Mouse (Mus musculus): ENCODE results near the gene Rims1. TPM values are rescaled to one million over a fixed set of nuclear protein-coding genes. Genes with fewer than 3 reads are reported as not detected.

Gene Rims1
- polyA plus RNA-seq, 1 experiment from 2014 or later, result 1.2 TPM

- no peak for ATAC-seq (replicated peaks; ENCODE audit: extremely low read depth, insufficient read depth, low FRiP score)
- Histone ChIP-seq H3K27ac (ENCODE audit: low read length) (no peak overlapping the region), H3K4me3 (ENCODE audit: low read length) (no peak overlapping the region), H3K9ac (ENCODE audit: low read length) (no peak overlapping the region), H3K9me3 (replicated peaks; ENCODE audit: control insufficient read depth, low read length) (no peaks in the 10 kb centered on the region), H3K36me3 (ENCODE audit: control insufficient read depth, insufficient read depth) (no peaks in the 10 kb centered on the region), H3K27me3 (ENCODE audit: control insufficient read depth, insufficient read depth, low read length) (no peaks in the 10 kb centered on the region), H3K4me1 (ENCODE audit: control insufficient read depth, insufficient read depth, low read length) (peaks cover 13% of the 10 kb centered on the region), H3K4me2 (ENCODE audit: low read depth, low read length) (no peak overlapping the region)
- WGBS, result 59% methylated on average over 4 of the region's 4 CpGs
These were observed 77.6 kb downstream of the Rims1 start for GRCm38 (mm10) chr1:22728207-22728606.

DNA sequence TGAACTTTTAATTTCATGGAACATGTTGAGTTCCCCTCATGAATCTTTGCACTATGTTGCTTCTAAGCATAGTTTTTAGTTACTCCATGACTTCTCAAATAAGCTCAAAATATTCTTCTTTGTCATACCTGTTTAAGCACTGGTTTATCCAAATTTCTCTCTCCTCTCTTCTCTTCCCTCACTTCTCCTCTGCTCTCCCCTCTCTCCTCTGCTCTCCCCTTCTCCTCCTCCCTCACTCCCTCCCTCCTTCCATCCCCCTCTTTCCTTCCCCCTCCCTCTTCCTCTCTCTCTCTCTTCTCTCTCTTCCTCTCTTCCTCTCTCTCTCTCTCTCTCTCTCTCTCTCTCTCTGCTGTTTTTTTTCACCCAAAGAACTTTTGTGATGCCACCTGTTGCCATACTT, 84.1 kb downstream of the Rims1 start:
- no peak for ATAC-seq (replicated peaks; ENCODE audit: extremely low read depth, insufficient read depth, low FRiP score)
- Histone ChIP-seq H3K4me1 (ENCODE audit: control insufficient read depth, insufficient read depth, low read length) (peaks cover 2% of the 10 kb centered on the region; the same call in 1 of the 2 replicates), H3K4me2 (ENCODE audit: low read depth, low read length) (no peak overlapping the region), H3K4me3 (ENCODE audit: low read length) (no peak overlapping the region), H3K9me3 (replicated peaks; ENCODE audit: control insufficient read depth, low read length) (no peaks in the 10 kb centered on the region), H3K27ac (ENCODE audit: low read length) (no peak overlapping the region), H3K9ac (ENCODE audit: low read length) (no peak overlapping the region), H3K36me3 (ENCODE audit: control insufficient read depth, insufficient read depth) (no peaks in the 10 kb centered on the region), H3K27me3 (ENCODE audit: control insufficient read depth, insufficient read depth, low read length) (no peaks in the 10 kb centered on the region)

- no peak for ATAC-seq (replicated peaks; ENCODE audit: extremely low read depth, insufficient read depth, low FRiP score)
- WGBS, result 74% methylated on average over 2 of the region's 2 CpGs
These were observed 85.1 kb downstream of the Rims1 start for GRCm38 (mm10) chr1:22720714-22721113.

DNA sequence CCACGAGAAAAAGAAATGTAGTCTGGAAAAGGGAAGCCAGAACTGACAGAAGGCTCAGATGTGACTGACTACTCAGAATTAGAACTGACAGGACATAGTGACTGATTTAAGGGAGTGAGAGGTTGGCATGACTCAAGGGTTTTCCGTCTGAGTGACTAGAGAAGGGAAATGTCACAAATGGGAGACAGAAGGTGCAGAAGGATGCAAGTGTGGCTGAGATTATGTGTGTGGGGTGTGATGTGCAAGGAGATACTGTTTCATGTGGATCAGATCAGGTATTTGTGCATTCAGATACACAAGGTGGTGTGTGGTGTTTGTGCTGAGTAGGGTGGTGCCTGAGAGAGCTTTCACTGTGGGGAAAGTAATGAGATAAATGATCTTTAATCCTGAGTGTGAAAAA, 96.3 kb downstream of the Rims1 start:
- no peak overlapping the region for H3K4me2 ChIP-seq (ENCODE audit: low read depth, low read length)
- no peaks in the 10 kb centered on the region for H3K27me3 ChIP-seq (ENCODE audit: control insufficient read depth, insufficient read depth, low read length)
- WGBS, result 46% methylated on average over 2 of the region's 2 CpGs
- no peak for ATAC-seq (replicated peaks; ENCODE audit: extremely low read depth, insufficient read depth, low FRiP score)
- no peak overlapping the region for H3K9ac ChIP-seq (ENCODE audit: low read length)
- H3K9me3 ChIP-seq (replicated peaks; ENCODE audit: control insufficient read depth, low read length), result no peaks in the 10 kb centered on the region
- H3K4me1 ChIP-seq (ENCODE audit: control insufficient read depth, insufficient read depth, low read length), result no peaks in the 10 kb centered on the region
- H3K4me3 ChIP-seq (ENCODE audit: low read length), result no peak overlapping the region
- H3K27ac ChIP-seq (ENCODE audit: low read length), result no peak overlapping the region
- no peaks in the 10 kb centered on the region for H3K36me3 ChIP-seq (ENCODE audit: control insufficient read depth, insufficient read depth)

More at GRCm38 (mm10) chr1:22720714-22721113, 85.1 kb downstream of the Rims1 start:
- Histone ChIP-seq H3K27ac (ENCODE audit: low read length) (no peak overlapping the region), H3K9me3 (replicated peaks; ENCODE audit: control insufficient read depth, low read length) (no peaks in the 10 kb centered on the region), H3K27me3 (ENCODE audit: control insufficient read depth, insufficient read depth, low read length) (no peaks in the 10 kb centered on the region), H3K9ac (ENCODE audit: low read length) (no peak overlapping the region), H3K4me2 (ENCODE audit: low read depth, low read length) (no peak overlapping the region), H3K4me3 (ENCODE audit: low read length) (no peak overlapping the region), H3K36me3 (ENCODE audit: control insufficient read depth, insufficient read depth) (no peaks in the 10 kb centered on the region), H3K4me1 (ENCODE audit: control insufficient read depth, insufficient read depth, low read length) (0 out of 2 replicates have a peak, but pooled peaks cover 2% of the 10 kb centered on the region)

- no peaks in the 10 kb centered on the region for H3K27me3 ChIP-seq (ENCODE audit: control insufficient read depth, insufficient read depth, low read length)
- no peaks in the 10 kb centered on the region for H3K9me3 ChIP-seq (replicated peaks; ENCODE audit: control insufficient read depth, low read length)
- peak overlapping the region; percentile 51; the same call in 1 of the 2 replicates for H3K27ac ChIP-seq (ENCODE audit: low read length)
- peaks cover 8% of the 10 kb centered on the region for H3K4me1 ChIP-seq (ENCODE audit: control insufficient read depth, insufficient read depth, low read length)
- H3K36me3 ChIP-seq (ENCODE audit: control insufficient read depth, insufficient read depth), result no peaks in the 10 kb centered on the region
- H3K9ac ChIP-seq (ENCODE audit: low read length), result no peak overlapping the region
- 6% methylated on average over 1 of the region's 1 CpGs for WGBS
- no peak for ATAC-seq (replicated peaks; ENCODE audit: extremely low read depth, insufficient read depth, low FRiP score)
- H3K4me3 ChIP-seq (ENCODE audit: low read length), result no peak overlapping the region
- no peak overlapping the region for H3K4me2 ChIP-seq (ENCODE audit: low read depth, low read length)
These were observed 110.7 kb downstream of the Rims1 start for GRCm38 (mm10) chr1:22695046-22695445.

DNA sequence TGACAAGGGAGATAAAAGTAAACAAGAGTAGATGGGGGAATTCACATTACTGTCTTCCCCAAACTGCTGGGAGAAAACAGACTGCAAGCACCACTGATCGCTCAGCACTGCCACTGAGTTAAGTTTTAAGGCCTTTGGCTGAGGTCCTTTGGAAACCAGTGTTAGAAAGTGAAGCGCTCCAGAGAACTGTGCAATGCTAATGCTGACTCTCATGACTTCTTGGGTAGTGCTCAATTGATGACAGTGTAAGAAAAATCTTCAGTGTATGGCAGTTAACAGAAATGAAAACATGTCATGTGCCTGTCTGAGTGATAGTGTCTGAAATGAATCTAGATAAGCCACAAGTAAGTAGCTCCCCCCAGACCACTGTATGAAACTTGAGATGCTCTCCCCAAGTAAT, 111.3 kb downstream of the Rims1 start:
- ATAC-seq (replicated peaks; ENCODE audit: extremely low read depth, insufficient read depth, low FRiP score), result no peak
- no peak overlapping the region for H3K9ac ChIP-seq (ENCODE audit: low read length)
- H3K4me1 ChIP-seq (ENCODE audit: control insufficient read depth, insufficient read depth, low read length), result peaks cover 8% of the 10 kb centered on the region
- H3K27me3 ChIP-seq (ENCODE audit: control insufficient read depth, insufficient read depth, low read length), result no peaks in the 10 kb centered on the region
- no peaks in the 10 kb centered on the region for H3K9me3 ChIP-seq (replicated peaks; ENCODE audit: control insufficient read depth, low read length)
- 73% methylated on average over 2 of the region's 2 CpGs for WGBS
- H3K4me2 ChIP-seq (ENCODE audit: low read depth, low read length), result no peak overlapping the region
- H3K36me3 ChIP-seq (ENCODE audit: control insufficient read depth, insufficient read depth), result no peaks in the 10 kb centered on the region
- no peak overlapping the region for H3K4me3 ChIP-seq (ENCODE audit: low read length)
- no peak overlapping the region for H3K27ac ChIP-seq (ENCODE audit: low read length)

DNA sequence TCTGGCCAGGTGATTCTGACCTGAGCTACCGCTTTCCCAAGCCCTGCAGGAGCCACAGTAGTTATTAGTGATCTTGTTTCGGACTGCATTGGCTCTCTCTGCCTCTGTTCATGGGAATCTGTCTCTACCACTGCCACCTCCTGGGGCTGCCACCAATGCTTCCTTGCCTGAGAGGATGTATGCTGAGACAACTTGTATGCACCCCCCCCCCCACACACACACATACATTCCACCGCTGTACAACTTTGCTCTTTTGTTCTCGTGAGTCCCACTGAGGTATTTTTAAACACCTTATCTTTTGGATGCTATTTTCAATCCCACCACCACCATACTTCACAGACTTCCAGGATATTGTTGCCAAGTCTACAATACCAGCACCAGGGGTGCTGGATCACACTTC, 122.3 kb downstream of the Rims1 start:
- Histone ChIP-seq H3K9me3 (replicated peaks; ENCODE audit: control insufficient read depth, low read length) (no peaks in the 10 kb centered on the region), H3K27ac (ENCODE audit: low read length) (peak overlapping the region; percentile 84), H3K4me2 (ENCODE audit: low read depth, low read length) (peak overlapping the region; percentile 37), H3K36me3 (ENCODE audit: control insufficient read depth, insufficient read depth) (no peaks in the 10 kb centered on the region), H3K9ac (ENCODE audit: low read length) (peak overlapping the region; percentile 38; the same call in 1 of the 2 replicates), H3K27me3 (ENCODE audit: control insufficient read depth, insufficient read depth, low read length) (no peaks in the 10 kb centered on the region), H3K4me3 (ENCODE audit: low read length) (no peak overlapping the region), H3K4me1 (ENCODE audit: control insufficient read depth, insufficient read depth, low read length) (peaks cover 7% of the 10 kb centered on the region; the same call in 1 of the 2 replicates)
- ATAC-seq (replicated peaks; ENCODE audit: extremely low read depth, insufficient read depth, low FRiP score), result peak; percentile 88
- WGBS, result 30% methylated on average over 4 of the region's 4 CpGs

DNA sequence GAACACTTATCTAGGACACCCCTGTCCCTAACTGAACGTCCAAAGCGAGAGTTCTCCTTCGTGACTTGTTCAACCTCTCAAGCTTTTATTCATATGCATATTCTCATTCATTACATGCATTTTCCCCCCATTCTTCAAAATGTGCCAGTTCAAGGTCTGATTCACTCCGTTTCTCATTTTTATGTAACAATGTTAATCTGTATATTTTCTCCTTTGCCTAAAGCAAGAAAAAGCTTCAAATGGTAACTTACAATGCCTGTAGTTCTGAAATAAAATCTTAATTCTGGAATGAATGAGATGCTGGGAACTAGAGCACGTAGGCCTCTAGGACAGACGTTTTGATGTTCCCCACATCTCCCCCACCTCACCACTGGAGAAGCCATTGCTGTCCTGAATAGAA, 141.6 kb downstream of the Rims1 start:
- Histone ChIP-seq H3K4me1 (ENCODE audit: control insufficient read depth, insufficient read depth, low read length) (no peaks in the 10 kb centered on the region), H3K9ac (ENCODE audit: low read length) (no peak overlapping the region), H3K27me3 (ENCODE audit: control insufficient read depth, insufficient read depth, low read length) (no peaks in the 10 kb centered on the region), H3K4me2 (ENCODE audit: low read depth, low read length) (no peak overlapping the region), H3K9me3 (replicated peaks; ENCODE audit: control insufficient read depth, low read length) (no peaks in the 10 kb centered on the region), H3K36me3 (ENCODE audit: control insufficient read depth, insufficient read depth) (no peaks in the 10 kb centered on the region), H3K27ac (ENCODE audit: low read length) (no peak overlapping the region), H3K4me3 (ENCODE audit: low read length) (no peak overlapping the region)
- WGBS, result 81% methylated on average over 6 of the region's 6 CpGs
- ATAC-seq (replicated peaks; ENCODE audit: extremely low read depth, insufficient read depth, low FRiP score), result no peak

- Histone ChIP-seq H3K9me3 (replicated peaks; ENCODE audit: control insufficient read depth, low read length) (no peaks in the 10 kb centered on the region), H3K4me2 (ENCODE audit: low read depth, low read length) (no peak overlapping the region), H3K36me3 (ENCODE audit: control insufficient read depth, insufficient read depth) (no peaks in the 10 kb centered on the region), H3K4me1 (ENCODE audit: control insufficient read depth, insufficient read depth, low read length) (no peaks in the 10 kb centered on the region), H3K4me3 (ENCODE audit: low read length) (no peak overlapping the region), H3K27ac (ENCODE audit: low read length) (no peak overlapping the region), H3K9ac (ENCODE audit: low read length) (no peak overlapping the region), H3K27me3 (ENCODE audit: control insufficient read depth, insufficient read depth, low read length) (no peaks in the 10 kb centered on the region)
- 80% methylated on average over 3 of the region's 3 CpGs for WGBS
- no peak for ATAC-seq (replicated peaks; ENCODE audit: extremely low read depth, insufficient read depth, low FRiP score)
These were observed 144.0 kb downstream of the Rims1 start for GRCm38 (mm10) chr1:22661825-22662224.

DNA sequence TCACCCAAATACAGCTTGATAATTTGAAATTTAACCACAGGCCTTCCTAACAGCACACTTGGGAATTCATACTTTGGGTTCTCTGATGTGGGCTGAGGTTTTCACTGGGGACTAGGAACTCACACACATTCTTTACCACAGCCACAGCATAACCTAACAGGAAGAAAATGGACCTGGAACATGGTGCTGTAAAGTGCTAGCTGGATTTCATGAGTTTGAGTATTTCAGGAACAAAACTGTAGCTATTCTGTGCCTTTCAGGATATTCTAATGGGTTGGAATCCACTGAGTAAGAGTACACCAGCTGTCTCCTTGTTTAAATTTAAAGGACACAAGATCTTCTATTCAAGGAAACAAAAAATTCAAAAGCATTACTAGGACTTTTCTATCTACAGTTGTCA, 149.8 kb downstream of the Rims1 start:
- H3K4me3 ChIP-seq (ENCODE audit: low read length), result no peak overlapping the region
- H3K9ac ChIP-seq (ENCODE audit: low read length), result no peak overlapping the region
- no peaks in the 10 kb centered on the region for H3K27me3 ChIP-seq (ENCODE audit: control insufficient read depth, insufficient read depth, low read length)
- no peaks in the 10 kb centered on the region for H3K36me3 ChIP-seq (ENCODE audit: control insufficient read depth, insufficient read depth)
- H3K9me3 ChIP-seq (replicated peaks; ENCODE audit: control insufficient read depth, low read length), result no peaks in the 10 kb centered on the region
- no peak for ATAC-seq (replicated peaks; ENCODE audit: extremely low read depth, insufficient read depth, low FRiP score)
- no peak overlapping the region for H3K4me2 ChIP-seq (ENCODE audit: low read depth, low read length)
- H3K4me1 ChIP-seq (ENCODE audit: control insufficient read depth, insufficient read depth, low read length), result no peaks in the 10 kb centered on the region; the same call in 1 of the 2 replicates
- H3K27ac ChIP-seq (ENCODE audit: low read length), result no peak overlapping the region
